Mouse (Mus musculus): ENCODE results near the gene Chn2. TPM values are rescaled to one million over a fixed set of nuclear protein-coding genes. Genes with fewer than 3 reads are reported as not detected.

Gene Chn2
- polyA plus RNA-seq, 1 experiment = 22.8 TPM

- Histone ChIP-seq H3K27me3 (replicated peaks; ENCODE audit: control insufficient read depth, insufficient read depth, low read length) (no peaks in the 10 kb centered on the region), H3K4me1 (ENCODE audit: control insufficient read depth, insufficient read depth, low read length) (peaks cover 12% of the 10 kb centered on the region), H3K36me3 (ENCODE audit: control insufficient read depth, insufficient read depth, low read length) (no peaks in the 10 kb centered on the region), H3K27ac (ENCODE audit: insufficient read depth, low read depth, low read length) (no peak overlapping the region), H3K4me3 (ENCODE audit: insufficient read depth, low read depth, low read length) (no peak overlapping the region)
- no peak for TF ChIP-seq CTCF (conservative IDR thresholded peaks at IDR 0.05; ENCODE audit: insufficient read depth, insufficient read length, low read depth, low read length)
- no peak for TF ChIP-seq POLR2A (IDR thresholded peaks at IDR 0.05; ENCODE audit: low read depth, low read length)
- 75% methylated on average over 4 of the region's 4 CpGs for WGBS
- DNase-seq = no peak
Measured at GRCm38 (mm10) chr6:54071478-54071877, 32.1 kb downstream of the Chn2 start.

- peaks cover 7% of the 10 kb centered on the region; the same call in 1 of the 2 replicates for H3K4me1 ChIP-seq (ENCODE audit: control insufficient read depth, insufficient read depth, low read length)
- H3K4me3 ChIP-seq (ENCODE audit: insufficient read depth, low read depth, low read length) = no peak overlapping the region
- H3K27me3 ChIP-seq (replicated peaks; ENCODE audit: control insufficient read depth, insufficient read depth, low read length) = no peaks in the 10 kb centered on the region
- WGBS = 81% methylated on average over 4 of the region's 4 CpGs
- DNase-seq = no peak
- TF ChIP-seq CTCF (conservative IDR thresholded peaks at IDR 0.05; ENCODE audit: insufficient read depth, insufficient read length, low read depth, low read length) (no peak), POLR2A (IDR thresholded peaks at IDR 0.05; ENCODE audit: low read depth, low read length) (no peak)
- no peak overlapping the region for H3K27ac ChIP-seq (ENCODE audit: insufficient read depth, low read depth, low read length)
- H3K36me3 ChIP-seq (ENCODE audit: control insufficient read depth, insufficient read depth, low read length) = no peaks in the 10 kb centered on the region
Measured at GRCm38 (mm10) chr6:54074454-54074853, 35.1 kb downstream of the Chn2 start.

GRCm38 (mm10) chr6:54075419-54075818 lies 36.1 kb downstream of the Chn2 start:
- Histone ChIP-seq H3K27ac (ENCODE audit: insufficient read depth, low read depth, low read length) (no peak overlapping the region), H3K27me3 (replicated peaks; ENCODE audit: control insufficient read depth, insufficient read depth, low read length) (no peaks in the 10 kb centered on the region), H3K4me1 (ENCODE audit: control insufficient read depth, insufficient read depth, low read length) (peaks cover 5% of the 10 kb centered on the region; the same call in 1 of the 2 replicates), H3K36me3 (ENCODE audit: control insufficient read depth, insufficient read depth, low read length) (no peaks in the 10 kb centered on the region), H3K4me3 (ENCODE audit: insufficient read depth, low read depth, low read length) (no peak overlapping the region)
- no peak for DNase-seq
- TF ChIP-seq POLR2A (IDR thresholded peaks at IDR 0.05; ENCODE audit: low read depth, low read length) = no peak
- no peak for TF ChIP-seq CTCF (conservative IDR thresholded peaks at IDR 0.05; ENCODE audit: insufficient read depth, insufficient read length, low read depth, low read length)
- WGBS = 91% methylated on average over 6 of the region's 6 CpGs

GRCm38 (mm10) chr6:54076625-54077024 lies 37.3 kb downstream of the Chn2 start:
- Histone ChIP-seq H3K4me1 (ENCODE audit: control insufficient read depth, insufficient read depth, low read length) (no peaks in the 10 kb centered on the region), H3K27ac (ENCODE audit: insufficient read depth, low read depth, low read length) (no peak overlapping the region), H3K4me3 (ENCODE audit: insufficient read depth, low read depth, low read length) (no peak overlapping the region), H3K36me3 (ENCODE audit: control insufficient read depth, insufficient read depth, low read length) (no peaks in the 10 kb centered on the region), H3K27me3 (replicated peaks; ENCODE audit: control insufficient read depth, insufficient read depth, low read length) (no peaks in the 10 kb centered on the region)
- DNase-seq = no peak
- whole genome bisulfite sequencing = 95% methylated on average over 5 of the region's 5 CpGs
- no peak for TF ChIP-seq POLR2A (IDR thresholded peaks at IDR 0.05; ENCODE audit: low read depth, low read length)
- TF ChIP-seq CTCF (conservative IDR thresholded peaks at IDR 0.05; ENCODE audit: insufficient read depth, insufficient read length, low read depth, low read length) = no peak

GRCm38 (mm10) chr6:54078269-54078668 lies 38.9 kb downstream of the Chn2 start:
- Histone ChIP-seq H3K36me3 (ENCODE audit: control insufficient read depth, insufficient read depth, low read length) (no peaks in the 10 kb centered on the region), H3K27ac (ENCODE audit: insufficient read depth, low read depth, low read length) (no peak overlapping the region), H3K4me3 (ENCODE audit: insufficient read depth, low read depth, low read length) (no peak overlapping the region), H3K4me1 (ENCODE audit: control insufficient read depth, insufficient read depth, low read length) (0 out of 2 replicates have a peak, but pooled peaks cover 3% of the 10 kb centered on the region), H3K27me3 (replicated peaks; ENCODE audit: control insufficient read depth, insufficient read depth, low read length) (no peaks in the 10 kb centered on the region)
- WGBS = 33% methylated on average over 2 of the region's 2 CpGs
- DNase-seq = no peak
- TF ChIP-seq POLR2A (IDR thresholded peaks at IDR 0.05; ENCODE audit: low read depth, low read length) (no peak), CTCF (conservative IDR thresholded peaks at IDR 0.05; ENCODE audit: insufficient read depth, insufficient read length, low read depth, low read length) (no peak)

- 0 out of 2 replicates have a peak, but pooled peaks cover 3% of the 10 kb centered on the region for H3K4me1 ChIP-seq (ENCODE audit: control insufficient read depth, insufficient read depth, low read length)
- no peak overlapping the region for H3K4me3 ChIP-seq (ENCODE audit: insufficient read depth, low read depth, low read length)
- H3K27me3 ChIP-seq (replicated peaks; ENCODE audit: control insufficient read depth, insufficient read depth, low read length) = no peaks in the 10 kb centered on the region
- no peaks in the 10 kb centered on the region for H3K36me3 ChIP-seq (ENCODE audit: control insufficient read depth, insufficient read depth, low read length)
- no peak for DNase-seq
- 95% methylated on average over 2 of the region's 2 CpGs for WGBS
- TF ChIP-seq POLR2A (IDR thresholded peaks at IDR 0.05; ENCODE audit: low read depth, low read length) = no peak
- TF ChIP-seq CTCF (conservative IDR thresholded peaks at IDR 0.05; ENCODE audit: insufficient read depth, insufficient read length, low read depth, low read length) = no peak
- H3K27ac ChIP-seq (ENCODE audit: insufficient read depth, low read depth, low read length) = no peak overlapping the region
Measured at GRCm38 (mm10) chr6:54079881-54080280, 40.5 kb downstream of the Chn2 start.

GRCm38 (mm10) chr6:54080518-54081285 lies 41.3 kb downstream of the Chn2 start:
- TF ChIP-seq POLR2A (IDR thresholded peaks at IDR 0.05; ENCODE audit: low read depth, low read length) (no peak), CTCF (conservative IDR thresholded peaks at IDR 0.05; ENCODE audit: insufficient read depth, insufficient read length, low read depth, low read length) (no peak)
- 92% methylated on average over 15 of the region's 15 CpGs for WGBS
- Histone ChIP-seq H3K4me3 (ENCODE audit: insufficient read depth, low read depth, low read length) (no peak overlapping the region), H3K36me3 (ENCODE audit: control insufficient read depth, insufficient read depth, low read length) (no peaks in the 10 kb centered on the region), H3K4me1 (ENCODE audit: control insufficient read depth, insufficient read depth, low read length) (0 out of 2 replicates have a peak, but pooled peaks cover 3% of the 10 kb centered on the region), H3K27ac (ENCODE audit: insufficient read depth, low read depth, low read length) (no peak overlapping the region), H3K27me3 (replicated peaks; ENCODE audit: control insufficient read depth, insufficient read depth, low read length) (no peaks in the 10 kb centered on the region)
- no peak for DNase-seq

All from kidney, adult 2 months (tissue).